Mouse (Mus musculus): ENCODE data around the gene Mup18.
"Not testable (repeated sequence)": the region's sequence is repeated elsewhere in the genome, so short reads cannot be mapped to it uniquely, and the experiment has no call there.

Gene Mup18

GRCm38 (mm10) chr4:61674036-61674435, at the start of gene Mup18:
Gene Mup18 (minus strand): TSS chr4:61674136.
- not testable (repeated sequence) for DNase-seq (ENCODE audit: low spot score in 2 of 2)

- DNase-seq (ENCODE audit: low spot score in 2 of 2), result not testable (repeated sequence)
These were observed 40.4 kb upstream of the Mup18 start for GRCm38 (mm10) chr4:61714296-61714695.
